Mouse (Mus musculus) lung, adult 2 months (tissue): Measurements from ENCODE around the gene Luzp2.

Experiments
- CTCF ChIP-seq: fragments of 200-500 bp; IDR thresholded peaks from 2 replicates; pipeline ENCODE4 v1.5.1; 2011; ENCODE audit warnings: mild to moderate bottlenecking, low read length, control low read depth; ENCODE audit not compliant: insufficient read depth
- POLR2A ChIP-seq: fragments of 200-500 bp; IDR thresholded peaks from 2 replicates; pipeline ENCODE4 v1.6.1; 2011; ENCODE audit warnings: low read depth, mild to moderate bottlenecking, control low read depth, low read length, borderline replicate concordance; ENCODE audit errors: extremely low read depth

DNA sequence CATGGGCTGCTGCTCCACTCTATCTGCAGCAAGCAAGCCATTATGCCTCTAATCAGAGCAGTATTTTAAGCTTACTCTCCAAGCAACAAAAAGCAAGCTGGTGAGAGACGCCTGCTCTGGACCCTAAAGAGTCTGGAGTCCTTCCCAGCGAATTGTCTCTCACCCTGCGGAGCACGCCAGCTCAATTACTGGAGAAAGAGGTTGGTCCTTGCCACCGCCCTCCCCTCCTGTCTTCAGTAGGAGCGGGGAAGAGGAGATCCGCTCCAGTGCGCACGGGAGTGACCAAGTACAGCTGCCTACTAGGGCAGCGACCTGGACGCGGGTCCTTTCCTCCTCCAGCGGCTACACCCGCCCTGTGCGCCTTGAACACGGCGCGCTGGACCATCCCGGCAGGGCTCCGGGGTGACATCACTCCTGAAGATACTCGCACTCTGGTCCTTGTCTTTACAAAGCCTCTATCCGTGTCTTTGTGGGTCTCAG lies at the start of gene Luzp2:
- TF ChIP-seq POLR2A, result no peak
- no peak for TF ChIP-seq CTCF
